Mouse (Mus musculus) heart, embryonic 12.5 days (tissue): Measurements from ENCODE around the gene Rev1. TPM values are rescaled to one million over a fixed set of nuclear protein-coding genes. Genes with fewer than 3 reads are reported as not detected.

Experiments used
- ATAC-seq: fragments of 200-750 bp; cut with Nextera tagmentation; 2 replicates; pipeline ENCODE4 v1.8.0; 2017; ENCODE audit warnings: moderate TSS enrichment, moderate library complexity; ENCODE audit not compliant: insufficient number of reproducible peaks, low FRiP score
- H3K27ac ChIP-seq: fragments of 300-500 bp; sonication (generic); 2 replicates; pipeline ENCODE4 v1.5.1; 2016; ENCODE audit warnings: mild to moderate bottlenecking, moderate library complexity; ENCODE audit not compliant: poor library complexity, severe bottlenecking
- H3K27me3 ChIP-seq: fragments of 300-500 bp; sonication (generic); replicated peaks from 2 replicates; pipeline ENCODE4 v1.6.1; 2016; ENCODE audit warnings: mild to moderate bottlenecking, moderate library complexity
- H3K36me3 ChIP-seq: fragments of 300-500 bp; sonication (generic); 2 replicates; pipeline ENCODE4 v1.6.1; 2016; ENCODE audit warnings: mild to moderate bottlenecking, moderate library complexity
- H3K4me1 ChIP-seq: fragments of 300-500 bp; sonication (generic); replicated peaks from 2 replicates; pipeline ENCODE4 v1.6.1; 2016; ENCODE audit warnings: mild to moderate bottlenecking
- H3K4me2 ChIP-seq: fragments of 300-500 bp; sonication (generic); 2 replicates; pipeline ENCODE4 v1.6.1; 2016; ENCODE audit warnings: mild to moderate bottlenecking, moderate library complexity
- H3K4me3 ChIP-seq: fragments of 300-500 bp; sonication (generic); 2 replicates; pipeline ENCODE4 v1.5.1; 2016; ENCODE audit warnings: mild to moderate bottlenecking
- H3K9ac ChIP-seq: fragments of 300-500 bp; sonication (generic); 2 replicates; pipeline ENCODE4 v1.6.1; 2016; ENCODE audit warnings: mild to moderate bottlenecking, moderate library complexity
- H3K9me3 ChIP-seq: fragments of 300-500 bp; sonication (generic); replicated peaks from 2 replicates; pipeline ENCODE4 v1.6.1; 2016; ENCODE audit warnings: mild to moderate bottlenecking, moderate library complexity
- WGBS: fragments of 180-500 bp; shearing (Covaris S2); methylation state at CpG from one replicate; pipeline ENCODE4 v1.1.7; 2016; 5-methylcytosine and 5-hydroxymethylcytosine counted together
- polyA plus RNA-seq: library from polyadenylated mRNA; unstranded; fragments of >200 nt; fragmentation: Nextera tagmentation; extraction: Ambion mirVana; gene quantifications from 2 replicates; pipeline ENCODE4 v1.2.1, GENCODE M21; 2016

The Rev1 gene
- polyA plus RNA-seq, 1 experiment from 2014 or later: 30.6 TPM

- no peaks in the 10 kb centered on the region for H3K27me3 ChIP-seq
- peaks cover 20% of the 10 kb centered on the region for H3K36me3 ChIP-seq
- 95% methylated on average over 2 of the region's 2 CpGs for WGBS
- H3K9ac ChIP-seq: no peak overlapping the region
- ATAC-seq: no peak
- H3K4me3 ChIP-seq: no peak overlapping the region
- no peaks in the 10 kb centered on the region for H3K9me3 ChIP-seq
- peaks cover 15% of the 10 kb centered on the region for H3K4me1 ChIP-seq
- H3K27ac ChIP-seq: no peak overlapping the region
- H3K4me2 ChIP-seq: no peak overlapping the region
Measured at GRCm38 (mm10) chr1:38014551-38015203, 114.9 kb downstream of the Rev1 start.

GRCm38 (mm10) chr1:38012509-38012908 lies 117.1 kb downstream of the Rev1 start:
- ATAC-seq: peak; percentile 72
- Histone ChIP-seq H3K27ac (peak overlapping the region; percentile 66; the same call in 1 of the 2 replicates), H3K9me3 (no peaks in the 10 kb centered on the region), H3K36me3 (no peaks in the 10 kb centered on the region), H3K4me1 (peaks cover 23% of the 10 kb centered on the region), H3K9ac (no peak overlapping the region), H3K4me3 (no peak overlapping the region), H3K4me2 (no peak overlapping the region), H3K27me3 (no peaks in the 10 kb centered on the region)

- Histone ChIP-seq H3K4me2 (0 out of 2 replicates have a peak overlapping the region, but pooled peaks have one; percentile 4), H3K27me3 (no peaks in the 10 kb centered on the region), H3K9me3 (no peaks in the 10 kb centered on the region), H3K9ac (no peak overlapping the region), H3K27ac (peak overlapping the region; percentile 68), H3K36me3 (no peaks in the 10 kb centered on the region), H3K4me3 (no peak overlapping the region), H3K4me1 (peaks cover 23% of the 10 kb centered on the region)
- 75% methylated on average over 3 of the region's 3 CpGs for WGBS
- ATAC-seq: peak; percentile 34; the same call in 1 of the 2 replicates
Measured at GRCm38 (mm10) chr1:38012104-38012503, 117.5 kb downstream of the Rev1 start.

- H3K27ac ChIP-seq: peak overlapping the region; percentile 68; the same call in 1 of the 2 replicates
- H3K4me2 ChIP-seq: no peak overlapping the region
- no peaks in the 10 kb centered on the region for H3K27me3 ChIP-seq
- no peaks in the 10 kb centered on the region for H3K36me3 ChIP-seq
- ATAC-seq: peak; percentile 91
- H3K9me3 ChIP-seq: no peaks in the 10 kb centered on the region
- no peak overlapping the region for H3K4me3 ChIP-seq
- peaks cover 23% of the 10 kb centered on the region for H3K4me1 ChIP-seq
- WGBS: 65% methylated on average over 6 of the region's 6 CpGs
- H3K9ac ChIP-seq: no peak overlapping the region; the same call in 1 of the 2 replicates
Measured at GRCm38 (mm10) chr1:38011647-38012046, 118.0 kb downstream of the Rev1 start.

DNA sequence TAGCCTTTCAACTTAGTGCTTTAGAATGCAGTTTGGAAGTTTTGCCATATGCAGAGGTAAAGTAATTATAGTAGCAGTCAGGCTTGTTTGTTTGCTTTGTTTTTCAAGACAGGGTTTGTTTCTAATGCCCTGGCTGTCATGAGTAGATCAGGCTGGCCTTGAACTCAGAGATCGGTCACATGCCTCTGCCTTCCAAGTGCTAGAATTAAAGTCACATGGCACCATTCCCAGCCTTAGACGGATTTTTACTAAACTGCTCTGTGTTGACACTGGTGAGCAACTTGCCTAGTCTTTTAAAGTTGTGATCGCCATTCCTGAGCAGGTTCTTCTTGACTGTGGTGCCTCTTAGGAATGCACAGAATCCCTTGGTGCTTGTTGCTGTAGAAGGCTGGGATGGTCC lies 122.9 kb downstream of the Rev1 start:
- H3K4me3 ChIP-seq: no peak overlapping the region
- H3K9ac ChIP-seq: no peak overlapping the region
- no peak for ATAC-seq
- H3K9me3 ChIP-seq: no peaks in the 10 kb centered on the region
- no peak overlapping the region for H3K27ac ChIP-seq
- H3K36me3 ChIP-seq: no peaks in the 10 kb centered on the region
- peaks cover 18% of the 10 kb centered on the region; the same call in 1 of the 2 replicates for H3K4me1 ChIP-seq
- no peak overlapping the region for H3K4me2 ChIP-seq
- no peaks in the 10 kb centered on the region for H3K27me3 ChIP-seq
- WGBS: 80% methylated on average over 3 of the region's 3 CpGs

GRCm38 (mm10) chr1:38003046-38003445 lies 126.6 kb downstream of the Rev1 start:
- 85% methylated on average over 3 of the region's 3 CpGs for WGBS
- Histone ChIP-seq H3K4me2 (no peak overlapping the region), H3K4me3 (no peak overlapping the region), H3K27ac (no peak overlapping the region), H3K36me3 (no peaks in the 10 kb centered on the region), H3K9ac (no peak overlapping the region), H3K4me1 (peaks cover 10% of the 10 kb centered on the region), H3K9me3 (no peaks in the 10 kb centered on the region), H3K27me3 (no peaks in the 10 kb centered on the region)
- no peak for ATAC-seq

Other genes starting within 250 kb of the Rev1 start
- 9.4 and 12.5 TPM in 2 replicates for gene Mitd1, start 239.4 kb downstream of the Rev1 start, polyA plus RNA-seq
- 237 and 240 TPM in 2 replicates for gene Mrpl30, start 239.3 kb downstream of the Rev1 start, polyA plus RNA-seq
- gene Lyg2, start 213.3 kb downstream of the Rev1 start, polyA plus RNA-seq: not detected in 2 replicates
- not detected in 2 replicates for gene Lyg1, start 172.0 kb downstream of the Rev1 start, polyA plus RNA-seq
- gene Txndc9, start 131.9 kb downstream of the Rev1 start, polyA plus RNA-seq: 110 and 115 TPM in 2 replicates
- 22.8 and 24.4 TPM in 2 replicates for gene Eif5b, start 131.8 kb downstream of the Rev1 start, polyA plus RNA-seq